Mouse (Mus musculus) heart, postnatal 0 days (tissue): ENCODE measurements around the gene Bcl3.

Source experiments
- CTCF ChIP-seq: IDR thresholded peaks from 2 replicates; pipeline ENCODE4 v1.5.1; 2016; ENCODE audit warnings: antibody characterized with exemption, control low read depth, low read depth
- EP300 ChIP-seq: IDR thresholded peaks from 2 replicates; pipeline ENCODE4 v1.6.1; 2016; ENCODE audit warnings: antibody characterized with exemption, low read depth

GRCm38 (mm10) chr7:19865246-19866036, 42.9 kb upstream of the Bcl3 start:
- TF ChIP-seq CTCF (no peak), EP300 (no peak)
